Mouse (Mus musculus) liver, embryonic 15.5 days (tissue): Measurements from ENCODE around the gene Spem1. TPM values are rescaled to one million over a fixed set of nuclear protein-coding genes. Genes with fewer than 3 reads are reported as not detected.
"Not testable (repeated sequence)": the region's sequence is repeated elsewhere in the genome, so short reads cannot be mapped to it uniquely, and the experiment has no call there.

Experiments
- ATAC-seq: fragments of 200-750 bp; cut with Nextera tagmentation; 2 replicates; pipeline ENCODE4 v1.8.0; 2017; ENCODE audit warnings: moderate number of reproducible peaks, mild to moderate bottlenecking, moderate library complexity; ENCODE audit not compliant: insufficient read depth
- H3K27ac ChIP-seq: fragments of 300-500 bp; sonication (generic); replicated peaks from 2 replicates; pipeline ENCODE4 v1.5.1; 2015; ENCODE audit warnings: mild to moderate bottlenecking, inconsistent platforms
- H3K27me3 ChIP-seq: fragments of 300-500 bp; sonication (generic); 2 replicates; pipeline ENCODE4 v1.6.1; 2015; ENCODE audit warnings: mild to moderate bottlenecking, inconsistent platforms
- H3K36me3 ChIP-seq: fragments of 300-500 bp; sonication (generic); replicated peaks from 2 replicates; pipeline ENCODE4 v1.6.1; 2015; ENCODE audit warnings: moderate library complexity, mild to moderate bottlenecking, inconsistent platforms
- H3K4me1 ChIP-seq: fragments of 300-500 bp; sonication (generic); replicated peaks from 2 replicates; pipeline ENCODE4 v1.6.1; 2015; ENCODE audit warnings: inconsistent platforms
- H3K4me2 ChIP-seq: fragments of 300-500 bp; sonication (generic); 2 replicates; pipeline ENCODE4 v1.6.1; 2015; ENCODE audit warnings: moderate library complexity, mild to moderate bottlenecking, inconsistent platforms
- H3K4me3 ChIP-seq: fragments of 300-500 bp; sonication (generic); replicated peaks from 2 replicates; pipeline ENCODE4 v1.5.1; 2015; ENCODE audit warnings: mild to moderate bottlenecking, inconsistent platforms
- H3K9ac ChIP-seq: fragments of 300-500 bp; sonication (generic); 2 replicates; pipeline ENCODE4 v1.6.1; 2015; ENCODE audit warnings: moderate library complexity, mild to moderate bottlenecking, inconsistent platforms
- H3K9me3 ChIP-seq: fragments of 300-500 bp; sonication (generic); replicated peaks from 2 replicates; pipeline ENCODE4 v1.6.1; 2016; ENCODE audit warnings: inconsistent platforms
- WGBS: fragments of 180-500 bp; shearing (Covaris S2); methylation state at CpG from one replicate; pipeline ENCODE4 v1.1.7; 2015; ENCODE audit warnings: mixed read lengths; ENCODE audit not compliant: insufficient replicate concordance; 5-methylcytosine and 5-hydroxymethylcytosine counted together
- polyA plus RNA-seq: library from polyadenylated mRNA; unstranded; fragments of >200 nt; fragmentation: Nextera tagmentation; extraction: Ambion mirVana; gene quantifications from 2 replicates; pipeline ENCODE4 v1.2.1, GENCODE M21; 2015

Gene Spem1
- polyA plus RNA-seq = not detected in 2 replicates

DNA sequence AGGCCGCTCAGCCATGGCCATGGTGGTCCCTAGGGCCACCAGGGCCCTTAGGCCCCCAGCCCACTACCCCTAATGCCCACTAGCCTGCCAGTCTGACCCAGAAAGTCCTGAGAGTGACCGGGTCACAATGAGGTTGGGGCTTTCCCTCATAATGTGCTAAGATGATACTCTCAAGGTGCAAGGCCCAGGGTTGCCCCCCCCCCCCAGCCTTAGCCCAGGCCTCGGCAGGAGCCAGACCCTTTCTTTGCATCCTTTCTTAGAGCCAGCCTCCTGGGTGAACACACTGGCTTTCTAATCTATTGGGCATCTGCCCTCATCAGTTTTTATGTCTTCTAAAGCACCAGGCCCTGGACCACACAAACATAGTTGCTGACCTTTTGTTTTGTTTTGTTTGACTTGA is at the start of gene Spem1:
Spem1 (minus strand) TSS at position 101 of the 400 bp plus-strand sequence.
- no peak for ATAC-seq
- H3K4me1 ChIP-seq = no peaks in the 10 kb centered on the region
- H3K27ac ChIP-seq = no peak within 1 kb of the TSS
- no peaks in the 10 kb centered on the region for H3K9me3 ChIP-seq
- 73% methylated on average over 3 of the region's 3 CpGs for WGBS
- H3K36me3 ChIP-seq = peaks cover 5% of the 10 kb centered on the region; the same call in 1 of the 2 replicates
- no peak within 1 kb of the TSS for H3K9ac ChIP-seq
- H3K4me2 ChIP-seq = no peak within 1 kb of the TSS
- H3K4me3 ChIP-seq = no peak within 1 kb of the TSS
- H3K27me3 ChIP-seq = peaks cover 14% of the 10 kb centered on the region

GRCm38 (mm10) chr11:69870289-69871069 is 48.5 kb upstream of the Spem1 start:
- Histone ChIP-seq H3K9me3 (no peaks in the 10 kb centered on the region), H3K36me3 (no peaks in the 10 kb centered on the region), H3K4me1 (peaks cover 54% of the 10 kb centered on the region), H3K27ac (no peak overlapping the region), H3K4me3 (no peak overlapping the region), H3K27me3 (no peaks in the 10 kb centered on the region), H3K9ac (no peak overlapping the region), H3K4me2 (no peak overlapping the region)
- WGBS = 57% methylated on average over 2 of the region's 2 CpGs
- ATAC-seq = no peak

- peak; percentile 60 for ATAC-seq
- peaks cover 68% of the 10 kb centered on the region for H3K4me1 ChIP-seq
- WGBS = 31% methylated on average over 9 of the region's 9 CpGs
- H3K27ac ChIP-seq = peak overlapping the region; percentile 48
- no peak overlapping the region for H3K4me3 ChIP-seq
- no peak overlapping the region; the same call in 1 of the 2 replicates for H3K4me2 ChIP-seq
- H3K36me3 ChIP-seq = no peaks in the 10 kb centered on the region
- H3K9me3 ChIP-seq = no peaks in the 10 kb centered on the region
- H3K9ac ChIP-seq = no peak overlapping the region
- no peaks in the 10 kb centered on the region for H3K27me3 ChIP-seq
These were observed 45.4 kb upstream of the Spem1 start for GRCm38 (mm10) chr11:69867335-69867734.

GRCm38 (mm10) chr11:69865561-69865960 is 43.6 kb upstream of the Spem1 start:
- no peaks in the 10 kb centered on the region for H3K36me3 ChIP-seq
- no peaks in the 10 kb centered on the region for H3K9me3 ChIP-seq
- ATAC-seq = no peak
- no peak overlapping the region for H3K4me3 ChIP-seq
- H3K4me2 ChIP-seq = no peak overlapping the region
- peak overlapping the region; percentile 81; the same call in 1 of the 2 replicates for H3K27ac ChIP-seq
- 80% methylated on average over 9 of the region's 9 CpGs for WGBS
- H3K9ac ChIP-seq = no peak overlapping the region
- no peaks in the 10 kb centered on the region for H3K27me3 ChIP-seq
- H3K4me1 ChIP-seq = peaks cover 62% of the 10 kb centered on the region

GRCm38 (mm10) chr11:69864138-69864860 is 42.3 kb upstream of the Spem1 start:
- WGBS = 23% methylated on average over 8 of the region's 8 CpGs
- H3K4me2 ChIP-seq = peak overlapping the region; percentile 48
- H3K36me3 ChIP-seq = no peaks in the 10 kb centered on the region
- peaks cover 59% of the 10 kb centered on the region for H3K4me1 ChIP-seq
- H3K27me3 ChIP-seq = peaks cover 7% of the 10 kb centered on the region; the same call in 1 of the 2 replicates
- H3K9ac ChIP-seq = peak overlapping the region; percentile 22
- ATAC-seq = peak; percentile 51; the same call in 1 of the 2 replicates
- no peak overlapping the region for H3K4me3 ChIP-seq
- no peaks in the 10 kb centered on the region for H3K9me3 ChIP-seq
- peak overlapping the region; percentile 81 for H3K27ac ChIP-seq

GRCm38 (mm10) chr11:69863729-69864128 is 41.7 kb upstream of the Spem1 start:
- 68% methylated on average over 3 of the region's 3 CpGs for WGBS
- peaks cover 13% of the 10 kb centered on the region for H3K27me3 ChIP-seq
- peak overlapping the region; percentile 81 for H3K27ac ChIP-seq
- not testable (repeated sequence) for H3K9me3 ChIP-seq, H3K36me3 ChIP-seq, H3K4me3 ChIP-seq
- H3K9ac ChIP-seq = peak overlapping the region; percentile 22; the same call in 1 of the 2 replicates
- peaks cover 57% of the 10 kb centered on the region for H3K4me1 ChIP-seq
- peak; percentile 56 for ATAC-seq
- H3K4me2 ChIP-seq = peak overlapping the region; percentile 48

DNA sequence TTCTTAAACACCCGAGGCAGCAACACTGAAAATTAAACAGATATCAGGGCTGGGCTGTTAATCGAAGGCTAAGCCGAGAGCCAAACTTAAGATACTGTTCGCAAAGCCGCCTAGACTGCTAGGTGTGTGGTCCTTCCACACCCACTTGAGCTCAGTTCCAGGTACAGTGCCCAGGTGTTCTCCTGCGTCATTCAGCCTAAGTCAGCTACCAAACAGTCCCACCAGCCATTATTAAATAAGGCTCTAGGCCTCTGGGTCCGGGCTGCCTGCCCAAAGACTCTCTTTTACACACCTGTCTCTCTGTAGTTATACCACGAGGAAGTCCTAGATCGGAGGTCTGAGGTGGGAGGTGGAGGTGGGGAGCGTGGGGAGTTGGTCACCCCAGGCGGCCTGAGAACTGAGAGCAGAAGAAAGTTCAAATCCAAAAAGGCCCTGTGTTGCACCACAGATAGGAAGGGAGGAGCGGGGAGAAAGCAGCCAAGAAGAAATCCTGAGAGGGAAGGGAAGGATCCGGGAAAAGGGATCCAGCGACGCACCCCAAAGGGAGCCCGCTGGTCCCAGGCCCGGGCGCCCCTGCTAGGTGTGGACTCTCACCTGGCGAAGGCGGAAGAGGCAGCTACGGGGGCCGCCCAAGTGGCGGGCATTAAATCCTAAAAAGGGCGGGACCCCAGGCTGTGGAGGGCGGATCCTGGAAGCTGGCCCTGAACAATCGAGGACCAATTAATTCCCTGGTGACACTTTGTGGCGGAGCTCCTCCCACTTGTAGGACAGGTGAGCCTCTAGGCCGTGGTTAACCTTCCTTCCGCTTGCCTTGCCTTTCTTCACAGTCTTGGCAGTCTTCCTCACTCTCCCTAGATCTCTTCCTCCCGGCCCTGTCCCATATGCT is 36.4 kb upstream of the Spem1 start, which contains the start of gene Tnk1:
Tnk1 (minus strand) TSS at position 618 of the 886 bp plus-strand sequence.
- no peak for ATAC-seq
- Histone ChIP-seq H3K36me3 (no peaks in the 10 kb centered on the region), H3K9ac (no peak within 1 kb of the TSS), H3K4me2 (0 out of 2 replicates have a peak within 1 kb of the TSS, but pooled peaks have one; percentile 15), H3K9me3 (no peaks in the 10 kb centered on the region), H3K4me1 (peaks cover 43% of the 10 kb centered on the region), H3K27me3 (peaks cover 25% of the 10 kb centered on the region), H3K27ac (no peak within 1 kb of the TSS), H3K4me3 (no peak within 1 kb of the TSS)
- 44% methylated on average over 30 of the region's 30 CpGs for WGBS

DNA sequence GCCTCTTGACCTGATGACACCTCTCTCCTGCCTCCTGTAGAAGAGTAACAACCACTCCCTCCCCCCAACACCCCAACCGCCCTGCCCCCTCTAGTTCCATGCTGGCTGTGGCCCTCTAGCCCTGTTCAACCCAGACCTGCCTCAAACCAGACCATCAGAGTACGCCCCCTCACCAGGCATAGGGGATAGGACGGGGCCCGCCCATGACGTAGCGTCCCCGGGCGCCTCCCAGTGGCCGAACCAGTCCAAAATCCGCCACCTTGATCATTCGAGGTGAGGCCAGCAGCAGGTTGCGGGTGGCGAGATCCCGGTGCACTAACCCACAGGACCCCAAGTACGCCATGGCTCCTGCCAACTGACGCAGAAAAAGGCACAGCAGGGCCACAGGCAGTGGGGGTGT is 33.4 kb upstream of the Spem1 start:
- Histone ChIP-seq H3K4me2 (peak overlapping the region; percentile 61), H3K27me3 (peaks cover 25% of the 10 kb centered on the region), H3K9ac (peak overlapping the region; percentile 54), H3K4me3 (peak overlapping the region; percentile 29; the same call in 1 of the 2 replicates), H3K4me1 (peaks cover 66% of the 10 kb centered on the region), H3K36me3 (peaks cover 27% of the 10 kb centered on the region), H3K27ac (peak overlapping the region; percentile 97), H3K9me3 (no peaks in the 10 kb centered on the region)
- 33% methylated on average over 16 of the region's 16 CpGs for WGBS
- ATAC-seq = peak; percentile 18

GRCm38 (mm10) chr11:69854680-69855079 is 32.7 kb upstream of the Spem1 start:
- ATAC-seq = no peak
- Histone ChIP-seq H3K9me3 (no peaks in the 10 kb centered on the region), H3K27me3 (peaks cover 22% of the 10 kb centered on the region), H3K27ac (peak overlapping the region; percentile 97), H3K4me3 (peak overlapping the region; percentile 29), H3K4me1 (peaks cover 73% of the 10 kb centered on the region), H3K36me3 (peaks cover 33% of the 10 kb centered on the region), H3K4me2 (peak overlapping the region; percentile 61), H3K9ac (peak overlapping the region; percentile 54)
- WGBS = 61% methylated on average over 10 of the region's 10 CpGs

DNA sequence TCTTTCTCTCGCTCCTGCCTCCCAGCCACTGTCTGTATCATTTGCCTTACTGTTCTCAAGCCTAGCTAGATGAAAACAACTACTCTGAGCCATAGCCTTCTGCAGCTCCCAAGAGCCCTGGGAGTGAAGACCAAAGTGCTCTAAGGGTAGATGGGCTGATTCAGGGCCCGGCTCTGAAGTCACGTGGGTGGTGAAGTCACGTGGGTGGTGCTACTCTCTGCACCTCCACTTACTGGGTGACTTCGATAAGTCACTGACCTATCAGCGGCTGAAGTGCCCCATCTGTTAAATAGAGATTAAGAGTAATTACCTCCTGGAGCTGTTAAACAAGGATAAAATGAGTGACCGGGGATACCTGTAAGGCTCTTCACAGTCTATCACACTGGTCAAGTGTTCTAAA is 32.0 kb upstream of the Spem1 start:
- 14% methylated on average over 7 of the region's 7 CpGs for WGBS
- H3K4me3 ChIP-seq = peak overlapping the region; percentile 34
- peaks cover 80% of the 10 kb centered on the region for H3K4me1 ChIP-seq
- peak overlapping the region; percentile 54 for H3K9ac ChIP-seq
- H3K9me3 ChIP-seq = no peaks in the 10 kb centered on the region
- H3K27me3 ChIP-seq = peaks cover 15% of the 10 kb centered on the region
- peaks cover 40% of the 10 kb centered on the region for H3K36me3 ChIP-seq
- peak overlapping the region; percentile 97 for H3K27ac ChIP-seq
- peak overlapping the region; percentile 65 for H3K4me2 ChIP-seq
- peak; percentile 94 for ATAC-seq
